ENCODE assay signal across 8 mouse cellular contexts in the genomic region with DNA sequence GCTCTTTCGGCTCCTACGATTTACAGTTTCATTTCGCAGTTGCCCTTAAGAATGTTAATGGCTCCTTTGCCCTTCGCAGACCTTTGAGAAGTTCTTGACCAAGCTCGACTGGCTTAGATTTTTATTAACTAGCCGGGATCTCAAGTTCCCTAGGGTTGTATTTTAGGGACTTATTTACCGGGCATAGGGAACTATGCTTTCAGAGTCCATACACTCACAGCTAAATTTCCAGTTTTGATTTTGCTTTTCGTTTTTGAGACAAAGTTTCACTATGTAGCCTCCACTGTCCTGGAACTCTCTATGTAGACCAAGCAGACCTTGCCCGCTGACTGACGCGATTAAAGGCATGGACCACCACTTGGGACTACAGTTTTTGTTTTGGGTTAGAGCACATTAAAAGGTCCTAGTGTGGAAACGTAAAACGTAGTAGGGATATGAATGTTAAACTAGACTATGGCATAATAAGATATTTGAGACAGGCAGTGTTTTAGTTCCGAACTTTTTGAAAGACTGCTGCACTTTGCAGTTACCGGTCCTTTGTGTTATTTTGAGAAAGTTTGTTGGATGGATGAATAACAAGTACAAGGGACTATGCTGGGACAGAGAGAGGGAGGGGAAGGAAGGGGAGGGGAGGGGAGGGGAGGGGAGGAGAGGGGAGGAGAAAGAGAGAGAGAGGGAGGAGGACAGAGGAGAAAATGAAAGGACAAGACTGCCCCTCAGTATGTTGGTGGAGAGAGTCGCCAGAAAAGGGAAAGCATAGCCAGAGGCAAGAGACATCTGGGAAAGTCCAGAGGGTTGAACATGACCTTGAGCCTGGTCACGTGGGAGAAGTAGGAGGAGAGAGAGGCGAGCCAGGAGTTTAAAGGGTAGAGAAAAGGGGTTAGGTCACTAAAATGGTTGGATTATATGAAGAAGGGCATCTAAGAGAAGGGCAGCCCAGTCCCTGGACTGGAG. TPM values are rescaled to one million over a fixed set of nuclear protein-coding genes. Genes with fewer than 3 reads are reported as not detected.
A peak's percentile ranks its signal among the peaks of the same experiment; 100 is the strongest.
DNase-seq lines count a peak whose midpoint lies in the region; ATAC-seq and TF ChIP-seq lines count a peak whose summit lies in the region.

No protein-coding gene starts in this region.

- no peaks in the 10 kb centered on the region for H3K9me3 ChIP-seq in forebrain, embryonic 13.5 days (replicated peaks)
- H3K9me3 ChIP-seq in hindbrain, embryonic 15.5 days, result no peaks in the 10 kb centered on the region
- H3K9me3 ChIP-seq in liver, embryonic 12.5 days (replicated peaks), result no peaks in the 10 kb centered on the region
- no peaks in the 10 kb centered on the region for H3K9me3 ChIP-seq in neural tube, embryonic 11.5 days (ENCODE audit: control insufficient read depth, low read length)

- DNase-seq in T-cell, adult 2 months (ENCODE audit: low spot score), result peak; percentile 5
- peak; percentile 13 for DNase-seq in neural tube, embryonic 11.5 days (ENCODE audit: low spot score)
- no peak for DNase-seq in right cerebral cortex, postnatal 14 days
- no peak for DNase-seq in frontal cortex, postnatal 14 days (ENCODE audit: low spot score in 2 of 2)

- TF ChIP-seq CTCF in C2C12 (IDR thresholded peaks at IDR 0.05; ENCODE audit: control insufficient read depth, insufficient read depth, insufficient read length), result no peak

- H3K27ac ChIP-seq in forebrain, embryonic 13.5 days, result peak overlapping the region; percentile 78; the same call in 1 of the 2 replicates
- peak overlapping the region; percentile 87 for H3K27ac ChIP-seq in hindbrain, embryonic 15.5 days (replicated peaks)
- H3K27ac ChIP-seq in liver, embryonic 12.5 days, result peak overlapping the region; percentile 91
- H3K27ac ChIP-seq in neural tube, embryonic 11.5 days (ENCODE audit: low read depth, low read length), result peak overlapping the region; percentile 34; the same call in 1 of the 2 replicates

- H3K9ac ChIP-seq in forebrain, embryonic 13.5 days, result peak overlapping the region; percentile 88
- H3K9ac ChIP-seq in hindbrain, embryonic 15.5 days, result peak overlapping the region; percentile 56
- peak overlapping the region; percentile 79 for H3K9ac ChIP-seq in liver, embryonic 12.5 days
- H3K9ac ChIP-seq in neural tube, embryonic 11.5 days (ENCODE audit: low read length), result peak overlapping the region; percentile 85

- H3K27me3 ChIP-seq in C2C12 (ENCODE audit: control insufficient read depth, insufficient read depth, insufficient read length), result no peaks in the 10 kb centered on the region
- peaks cover 3% of the 10 kb centered on the region; the same call in 1 of the 2 replicates for H3K27me3 ChIP-seq in forebrain, embryonic 13.5 days
- 0 out of 2 replicates have a peak, but pooled peaks cover 2% of the 10 kb centered on the region for H3K27me3 ChIP-seq in hindbrain, embryonic 15.5 days
- no peaks in the 10 kb centered on the region for H3K27me3 ChIP-seq in liver, embryonic 12.5 days (replicated peaks)
- H3K27me3 ChIP-seq in neural tube, embryonic 11.5 days (ENCODE audit: control insufficient read depth, insufficient read depth, low read length), result no peaks in the 10 kb centered on the region

- 12% methylated on average over 18 of the region's 18 CpGs for WGBS in forebrain, embryonic 13.5 days
- WGBS in hindbrain, embryonic 15.5 days, result 11% methylated on average over 18 of the region's 18 CpGs
- 6% methylated on average over 18 of the region's 18 CpGs for WGBS in liver, embryonic 12.5 days (ENCODE audit: insufficient replicate concordance)
- WGBS in neural tube, embryonic 11.5 days, result 12% methylated on average over 18 of the region's 18 CpGs

- peak overlapping the region; percentile 40 for H3K4me3 ChIP-seq in C2C12 (ENCODE audit: insufficient read depth, poor library complexity, severe bottlenecking)
- H3K4me3 ChIP-seq in forebrain, embryonic 13.5 days, result peak overlapping the region; percentile 79
- peak overlapping the region; percentile 55 for H3K4me3 ChIP-seq in hindbrain, embryonic 15.5 days
- peak overlapping the region; percentile 75 for H3K4me3 ChIP-seq in liver, embryonic 12.5 days
- peak overlapping the region; percentile 63 for H3K4me3 ChIP-seq in neural tube, embryonic 11.5 days (ENCODE audit: low read depth, low read length)

- H3K79me2 ChIP-seq in C2C12 (ENCODE audit: control insufficient read depth, insufficient read depth), result peaks cover 21% of the 10 kb centered on the region

- H3K4me2 ChIP-seq in forebrain, embryonic 13.5 days, result peak overlapping the region; percentile 95
- peak overlapping the region; percentile 77 for H3K4me2 ChIP-seq in hindbrain, embryonic 15.5 days
- H3K4me2 ChIP-seq in liver, embryonic 12.5 days, result peak overlapping the region; percentile 91
- H3K4me2 ChIP-seq in neural tube, embryonic 11.5 days (ENCODE audit: low read depth), result peak overlapping the region; percentile 80

- H3K36me3 ChIP-seq in C2C12 (ENCODE audit: control insufficient read depth, insufficient read depth), result no peaks in the 10 kb centered on the region
- H3K36me3 ChIP-seq in forebrain, embryonic 13.5 days (ENCODE audit: poor library complexity, severe bottlenecking), result no peaks in the 10 kb centered on the region
- no peaks in the 10 kb centered on the region for H3K36me3 ChIP-seq in hindbrain, embryonic 15.5 days
- no peaks in the 10 kb centered on the region for H3K36me3 ChIP-seq in liver, embryonic 12.5 days
- no peaks in the 10 kb centered on the region for H3K36me3 ChIP-seq in neural tube, embryonic 11.5 days (ENCODE audit: control insufficient read depth, insufficient read depth, low read length)

- ATAC-seq in forebrain, embryonic 13.5 days, result 0 out of 2 replicates have a peak, but pooled peaks have one; percentile 5
- no peak for ATAC-seq in hindbrain, embryonic 15.5 days (ENCODE audit: low FRiP score, low read depth)
- ATAC-seq in liver, embryonic 12.5 days, result no peak
- no peak for ATAC-seq in neural tube, embryonic 11.5 days (ENCODE audit: insufficient read depth, low FRiP score, low TSS enrichment)

- H3K4me1 ChIP-seq in forebrain, embryonic 13.5 days, result peaks cover 21% of the 10 kb centered on the region
- peaks cover 17% of the 10 kb centered on the region for H3K4me1 ChIP-seq in hindbrain, embryonic 15.5 days (replicated peaks)
- peaks cover 50% of the 10 kb centered on the region for H3K4me1 ChIP-seq in liver, embryonic 12.5 days
- peaks cover 2% of the 10 kb centered on the region; the same call in 1 of the 2 replicates for H3K4me1 ChIP-seq in neural tube, embryonic 11.5 days (ENCODE audit: control insufficient read depth, insufficient read depth, low read length)

- H3K79me3 ChIP-seq in C2C12 (ENCODE audit: low read depth), result peaks cover 1% of the 10 kb centered on the region

- peak overlapping the region; percentile 55 for H3ac ChIP-seq in C2C12 (ENCODE audit: control insufficient read depth, insufficient read length, low read depth)

TF ChIP-seq in C2C12, 6 proteins besides CTCF, POLR2A, EP300 and RAD21:
- peak; percentile 97 for TF ChIP-seq USF1 (IDR thresholded peaks at IDR 0.05; ENCODE audit: low read depth)
- no peak for TF ChIP-seq CEBPB (IDR thresholded peaks at IDR 0.05; ENCODE audit: low read depth)

RNA-seq across cellular contexts. Expression of gene Mcur1, which starts 0.7 kb away (rescaled TPM):
- polyA plus RNA-seq in C2C12 (2012; fragmentation: generic; extraction: Trizol), result 4.8 TPM
- 9.3 and 9.6 TPM in 2 replicates for polyA plus RNA-seq in forebrain, embryonic 13.5 days (2015; fragmentation: Nextera tagmentation; extraction: Ambion mirVana)
- 8.1 and 8.2 TPM in 2 replicates for polyA plus RNA-seq in hindbrain, embryonic 15.5 days (2015; fragmentation: Nextera tagmentation; extraction: Ambion mirVana)
- 8.3 and 9.0 TPM in 2 replicates for polyA plus RNA-seq in liver, embryonic 12.5 days (2016; fragmentation: Nextera tagmentation; extraction: Ambion mirVana)
- 10.5 and 14.7 TPM in 2 replicates for polyA plus RNA-seq in neural tube, embryonic 11.5 days (2014; fragmentation: Nextera tagmentation; extraction: Ambion mirVana)

RNA-seq across cellular contexts. Expression of gene Rnf182, which starts 54.8 kb away (rescaled TPM):
- polyA plus RNA-seq in C2C12 (2012; fragmentation: generic; extraction: Trizol), result 0.01 TPM
- polyA plus RNA-seq in forebrain, embryonic 13.5 days (2015; fragmentation: Nextera tagmentation; extraction: Ambion mirVana), result 24.8 and 26.3 TPM in 2 replicates
- 30.4 and 37.3 TPM in 2 replicates for polyA plus RNA-seq in hindbrain, embryonic 15.5 days (2015; fragmentation: Nextera tagmentation; extraction: Ambion mirVana)
- polyA plus RNA-seq in liver, embryonic 12.5 days (2016; fragmentation: Nextera tagmentation; extraction: Ambion mirVana), result 0.19 and 0.20 TPM in 2 replicates
- 5.2 and 6.3 TPM in 2 replicates for polyA plus RNA-seq in neural tube, embryonic 11.5 days (2014; fragmentation: Nextera tagmentation; extraction: Ambion mirVana)

Comparison
In these comparisons a context has a peak if more than half of its experiments do, and no peak if none do; other contexts are left out.
1. DNase-seq: peak in T-cell, adult 2 months (single experiment) and neural tube, embryonic 11.5 days (single experiment); none in right cerebral cortex, postnatal 14 days (single experiment) and frontal cortex, postnatal 14 days (0 of 2).
2. H3K27ac ChIP-seq: peak in every context shown above with its lines; median percentile 91 in liver, embryonic 12.5 days; 87 in hindbrain, embryonic 15.5 days; 78 in forebrain, embryonic 13.5 days; 34 in neural tube, embryonic 11.5 days.
3. Peak in every context shown above with its lines, with median percentiles within 50 percentile points of each other: H3K4me3 ChIP-seq, H3K4me2 ChIP-seq and H3K9ac ChIP-seq.